Comparison of ENCODE assay signal across 22 mouse cellular contexts in the genomic region with DNA sequence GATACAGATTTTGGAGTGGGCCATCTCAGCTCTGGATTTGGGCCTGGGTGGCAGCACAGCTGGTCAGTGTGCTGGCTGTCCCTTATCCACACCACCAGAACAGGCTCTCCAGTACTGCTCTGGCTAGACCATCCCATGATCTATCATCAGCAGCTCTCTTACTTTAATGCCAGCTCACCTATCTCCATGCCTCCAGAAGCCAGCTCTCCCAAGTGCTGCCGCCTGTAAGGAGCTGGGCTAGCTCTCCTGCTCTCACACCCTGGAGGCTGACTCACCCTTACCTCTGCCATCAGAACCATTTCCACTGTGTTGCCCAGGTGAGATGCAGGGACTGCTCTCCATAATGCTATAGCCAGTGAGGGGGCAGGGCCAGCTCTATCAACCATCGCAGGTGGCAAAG. TPM values are rescaled to one million over a fixed set of nuclear protein-coding genes. Genes with fewer than 3 reads are reported as not detected.
DNase-seq lines count a peak whose midpoint lies in the region; ATAC-seq and TF ChIP-seq lines count a peak whose summit lies in the region.
"Had no signal": no experiment of that assay in that cellular context is flagged by ENCODE, and none has a peak within 500 bp of the region (broad histone marks: within the 10 kb centered on the region; RNA-seq: fewer than 3 reads in every experiment).

No protein-coding gene starts in this region.

- no peak overlapping the region for H3K4me3 ChIP-seq in intestine, embryonic 16.5 days (ENCODE audit: low read length)
- H3K4me3 ChIP-seq in intestine, embryonic 15.5 days (replicated peaks), result no peak overlapping the region
- H3K4me3 ChIP-seq in lung, embryonic 14.5 days (ENCODE audit: low read depth, low read length), result no peak overlapping the region
- H3K4me3 ChIP-seq: forebrain, embryonic 10.5 days; gastrocnemius, adult 2 months; heart, embryonic 12.5 days; limb, embryonic 13.5 days had no signal

- TF ChIP-seq CTCF in lung, embryonic 14.5 days (IDR thresholded peaks at IDR 0.05; ENCODE audit: low read depth), result no peak

- H3K9ac ChIP-seq in intestine, embryonic 16.5 days (ENCODE audit: low read depth, low read length), result no peak overlapping the region
- H3K9ac ChIP-seq in intestine, embryonic 15.5 days, result no peak overlapping the region
- no peak overlapping the region for H3K9ac ChIP-seq in lung, embryonic 14.5 days
- H3K9ac ChIP-seq: heart, embryonic 12.5 days; limb, embryonic 13.5 days had no signal

- no peak for DNase-seq in cerebellum, postnatal 10 days
- DNase-seq in lung, embryonic 14.5 days, result no peak
- no peak for DNase-seq in lung, postnatal 14 days
- no peak for DNase-seq in urinary bladder, postnatal 4 days (ENCODE audit: low spot score in 2 of 2)
- DNase-seq: adrenal gland, adult 8-10 months; cerebellum, adult 2 months; gastrocnemius, adult 2 months; heart, postnatal 10 days; kidney, adult 8-10 months; kidney, postnatal 10 days; lung, adult 2 months; lung, postnatal 36 days; spleen, adult 18-20 months; thymus, postnatal 25 days had no signal

- no peaks in the 10 kb centered on the region for H3K9me3 ChIP-seq in intestine, embryonic 16.5 days (ENCODE audit: control insufficient read depth, low read length)
- no peaks in the 10 kb centered on the region for H3K9me3 ChIP-seq in intestine, embryonic 15.5 days
- no peaks in the 10 kb centered on the region for H3K9me3 ChIP-seq in lung, embryonic 14.5 days (ENCODE audit: low read depth, low read length)
- H3K9me3 ChIP-seq: forebrain, embryonic 10.5 days; heart, embryonic 12.5 days; limb, embryonic 13.5 days had no signal

- H3K4me1 ChIP-seq in intestine, embryonic 16.5 days (ENCODE audit: control insufficient read depth, insufficient read depth, low read length), result no peaks in the 10 kb centered on the region
- no peaks in the 10 kb centered on the region for H3K4me1 ChIP-seq in intestine, embryonic 15.5 days (replicated peaks)
- H3K4me1 ChIP-seq in lung, embryonic 14.5 days (ENCODE audit: insufficient read depth), result no peaks in the 10 kb centered on the region
- H3K4me1 ChIP-seq: forebrain, embryonic 10.5 days; heart, embryonic 12.5 days; limb, embryonic 13.5 days had no signal

- H3K4me2 ChIP-seq in intestine, embryonic 16.5 days (ENCODE audit: low read depth, low read length), result no peak overlapping the region
- no peak overlapping the region for H3K4me2 ChIP-seq in intestine, embryonic 15.5 days (replicated peaks)
- no peak overlapping the region for H3K4me2 ChIP-seq in lung, embryonic 14.5 days
- H3K4me2 ChIP-seq: heart, embryonic 12.5 days; limb, embryonic 13.5 days had no signal

- peaks cover 25% of the 10 kb centered on the region for H3K36me3 ChIP-seq in intestine, embryonic 16.5 days (ENCODE audit: control insufficient read depth, insufficient read depth, low read length)
- H3K36me3 ChIP-seq in intestine, embryonic 15.5 days, result peaks cover 39% of the 10 kb centered on the region
- peaks cover 76% of the 10 kb centered on the region for H3K36me3 ChIP-seq in lung, embryonic 14.5 days (ENCODE audit: insufficient read depth)

- 90% methylated on average over 2 of the region's 2 CpGs for WGBS in intestine, embryonic 16.5 days
- WGBS in intestine, embryonic 15.5 days, result 90% methylated on average over 2 of the region's 2 CpGs
- WGBS in lung, embryonic 14.5 days, result 88% methylated on average over 2 of the region's 2 CpGs

- 0 out of 2 replicates have a peak, but pooled peaks have one; percentile 20 for ATAC-seq in cerebellum, adult (ENCODE audit: insufficient number of reproducible peaks, low FRiP score, low TSS enrichment)
- ATAC-seq in intestine, embryonic 16.5 days, result 0 out of 2 replicates have a peak, but pooled peaks have one; percentile 13
- no peak for ATAC-seq in intestine, embryonic 15.5 days
- ATAC-seq in lung, embryonic 14.5 days (ENCODE audit: insufficient read depth), result 0 out of 2 replicates have a peak, but pooled peaks have one; percentile 35
- 0 out of 2 replicates have a peak, but pooled peaks have one; percentile 1 for ATAC-seq in granulocyte monocyte progenitor cell, adult 5-6 weeks (replicated peaks; ENCODE audit: poor library complexity, severe bottlenecking)
- ATAC-seq: activated CD4-positive, CD25-positive, alpha-beta regulatory T cell, adult 4 months had no signal

- no peaks in the 10 kb centered on the region for H3K27me3 ChIP-seq in intestine, embryonic 16.5 days (replicated peaks; ENCODE audit: control insufficient read depth, insufficient read depth, low read length)
- no peaks in the 10 kb centered on the region for H3K27me3 ChIP-seq in intestine, embryonic 15.5 days (replicated peaks)
- H3K27me3 ChIP-seq in lung, embryonic 14.5 days (ENCODE audit: insufficient read depth, low read length), result no peaks in the 10 kb centered on the region
- H3K27me3 ChIP-seq: heart, embryonic 12.5 days; limb, embryonic 13.5 days had no signal

- H3K27ac ChIP-seq in intestine, embryonic 16.5 days (ENCODE audit: low read length), result no peak overlapping the region
- H3K27ac ChIP-seq in intestine, embryonic 15.5 days, result no peak overlapping the region
- H3K27ac ChIP-seq in lung, embryonic 14.5 days (ENCODE audit: low read depth), result no peak overlapping the region
- H3K27ac ChIP-seq: forebrain, embryonic 10.5 days; gastrocnemius, adult 2 months; limb, embryonic 13.5 days had no signal

RNA-seq across cellular contexts. Expression of gene Slc35a1, which starts 25.7 kb away (rescaled TPM):
- 69.6 and 78.6 TPM in 2 replicates for polyA plus RNA-seq in intestine, embryonic 16.5 days (2015; fragmentation: Nextera tagmentation; extraction: Ambion mirVana)
- 61.6 and 71.4 TPM in 2 replicates for polyA plus RNA-seq in intestine, embryonic 15.5 days (2015; fragmentation: Nextera tagmentation; extraction: Ambion mirVana)
- polyA plus RNA-seq in lung, embryonic 14.5 days (2014; fragmentation: Nextera tagmentation; extraction: Ambion mirVana), result 52.5 and 59.4 TPM in 2 replicates
- 18.5 and 30.9 TPM in 2 replicates for total RNA-seq in granulocyte monocyte progenitor cell, adult 5-6 weeks (2014; fragmentation: Nextera tagmentation)
- 28.6 and 29.3 TPM in 2 replicates for total RNA-seq in granulocyte monocyte progenitor cell, adult 5-6 weeks (2017)

RNA-seq across cellular contexts. Expression of gene Rars2, which starts 46.8 kb away (rescaled TPM):
- polyA plus RNA-seq in intestine, embryonic 16.5 days (2015; fragmentation: Nextera tagmentation; extraction: Ambion mirVana), result 74.5 and 75.3 TPM in 2 replicates
- polyA plus RNA-seq in intestine, embryonic 15.5 days (2015; fragmentation: Nextera tagmentation; extraction: Ambion mirVana), result 70.8 and 74.8 TPM in 2 replicates
- polyA plus RNA-seq in lung, embryonic 14.5 days (2014; fragmentation: Nextera tagmentation; extraction: Ambion mirVana), result 57.5 and 61.8 TPM in 2 replicates
- 34.4 and 35.5 TPM in 2 replicates for total RNA-seq in granulocyte monocyte progenitor cell, adult 5-6 weeks (2014; fragmentation: Nextera tagmentation)
- total RNA-seq in granulocyte monocyte progenitor cell, adult 5-6 weeks (2017), result 43.3 and 43.4 TPM in 2 replicates

RNA-seq across cellular contexts. Expression of gene Orc3, which starts 46.8 kb away (rescaled TPM):
- 64.1 and 69.2 TPM in 2 replicates for polyA plus RNA-seq in intestine, embryonic 16.5 days (2015; fragmentation: Nextera tagmentation; extraction: Ambion mirVana)
- 65.7 and 78.8 TPM in 2 replicates for polyA plus RNA-seq in intestine, embryonic 15.5 days (2015; fragmentation: Nextera tagmentation; extraction: Ambion mirVana)
- polyA plus RNA-seq in lung, embryonic 14.5 days (2014; fragmentation: Nextera tagmentation; extraction: Ambion mirVana), result 105 and 108 TPM in 2 replicates
- 114 and 131 TPM in 2 replicates for total RNA-seq in granulocyte monocyte progenitor cell, adult 5-6 weeks (2014; fragmentation: Nextera tagmentation)
- total RNA-seq in granulocyte monocyte progenitor cell, adult 5-6 weeks (2017), result 117 and 151 TPM in 2 replicates
